Mouse (Mus musculus): ENCODE measurements around the gene Ccdc153.

DNA sequence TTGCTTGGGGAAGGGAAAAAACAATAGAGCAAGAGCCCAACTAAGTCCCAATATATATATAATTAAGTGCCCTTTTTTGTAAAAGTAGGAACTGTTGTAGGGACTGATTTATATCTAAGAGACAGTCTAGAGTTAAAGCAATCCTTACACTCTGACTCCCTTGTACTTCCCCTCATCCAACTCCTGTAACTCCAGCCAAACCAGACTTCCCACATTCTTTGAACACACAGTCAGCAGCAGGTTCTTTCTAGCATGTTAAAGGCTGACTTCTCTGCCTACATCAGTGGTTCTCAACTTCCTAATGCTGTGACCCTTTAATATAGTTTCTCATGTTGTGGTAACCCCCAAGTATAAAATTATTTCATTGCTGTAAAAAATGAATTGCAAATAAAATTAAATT, 40.9 kb upstream of the Ccdc153 start:
- TF ChIP-seq CTCF (conservative IDR thresholded peaks at IDR 0.05; ENCODE audit: insufficient read depth, insufficient read length, low read depth, low read length), result no peak
- TF ChIP-seq POLR2A (IDR thresholded peaks at IDR 0.05; ENCODE audit: low read depth, low read length), result no peak
